Mouse (Mus musculus): ENCODE data around the gene Inip. TPM values are rescaled to one million over a fixed set of nuclear protein-coding genes. Genes with fewer than 3 reads are reported as not detected.

The Inip gene
- polyA plus RNA-seq, 1 experiment: 7.7 TPM

GRCm38 (mm10) chr4:59782853-59783684 is 18.3 kb downstream of the Inip start:
- under 1% methylated on average over 47 of the region's 47 CpGs for WGBS
- no peak for DNase-seq (ENCODE audit: low read depth, low spot score)

GRCm38 (mm10) chr4:59780568-59780967 is 20.8 kb downstream of the Inip start:
- 7% methylated on average over 1 of the region's 1 CpGs for WGBS
- DNase-seq (ENCODE audit: low read depth, low spot score): no peak

- DNase-seq (ENCODE audit: low read depth, low spot score): no peak
- 74% methylated on average over 3 of the region's 3 CpGs for WGBS
These were observed 23.6 kb downstream of the Inip start for GRCm38 (mm10) chr4:59777828-59778227.

- DNase-seq (ENCODE audit: low read depth, low spot score): no peak
- WGBS: 84% methylated on average over 17 of the region's 17 CpGs
These were observed 29.1 kb downstream of the Inip start for GRCm38 (mm10) chr4:59772171-59772879.

GRCm38 (mm10) chr4:59767717-59768116 is 33.7 kb downstream of the Inip start:
- no peak for DNase-seq (ENCODE audit: low read depth, low spot score)
- 76% methylated on average over 2 of the region's 2 CpGs for WGBS

GRCm38 (mm10) chr4:59765385-59766005 is 35.9 kb downstream of the Inip start:
- WGBS: 22% methylated on average over 7 of the region's 7 CpGs
- DNase-seq (ENCODE audit: low read depth, low spot score): no peak

GRCm38 (mm10) chr4:59764950-59765349 is 36.4 kb downstream of the Inip start:
- no peak for DNase-seq (ENCODE audit: low read depth, low spot score)
- 71% methylated on average over 7 of the region's 7 CpGs for WGBS

GRCm38 (mm10) chr4:59761365-59761729 is 40.0 kb downstream of the Inip start:
- DNase-seq (ENCODE audit: low read depth, low spot score): no peak

GRCm38 (mm10) chr4:59760636-59761364 is 40.6 kb downstream of the Inip start:
- 35% methylated on average over 10 of the region's 10 CpGs for WGBS
- no peak for DNase-seq (ENCODE audit: low read depth, low spot score)

More at GRCm38 (mm10) chr4:59761365-59761729, 40.0 kb downstream of the Inip start:
- WGBS: 37% methylated on average over 4 of the region's 4 CpGs

GRCm38 (mm10) chr4:59760016-59760415 is 41.4 kb downstream of the Inip start:
- DNase-seq (ENCODE audit: low read depth, low spot score): no peak
- 82% methylated on average over 4 of the region's 4 CpGs for WGBS

GRCm38 (mm10) chr4:59757452-59758435 is 43.6 kb downstream of the Inip start:
- DNase-seq (ENCODE audit: low read depth, low spot score): no peak
- WGBS: 83% methylated on average over 12 of the region's 12 CpGs

GRCm38 (mm10) chr4:59756332-59757082 is 44.9 kb downstream of the Inip start:
- WGBS: 77% methylated on average over 9 of the region's 9 CpGs

GRCm38 (mm10) chr4:59753491-59754140 is 47.8 kb downstream of the Inip start:
- 66% methylated on average over 13 of the region's 13 CpGs for WGBS
- no peak for DNase-seq (ENCODE audit: low read depth, low spot score)

More at GRCm38 (mm10) chr4:59756332-59757082, 44.9 kb downstream of the Inip start:
- DNase-seq (ENCODE audit: low read depth, low spot score): no peak

GRCm38 (mm10) chr4:59739882-59740281 is 61.5 kb downstream of the Inip start:
- DNase-seq (ENCODE audit: low read depth, low spot score): no peak
- 57% methylated on average over 2 of the region's 2 CpGs for WGBS

GRCm38 (mm10) chr4:59739321-59739720 is 62.1 kb downstream of the Inip start:
- DNase-seq (ENCODE audit: low read depth, low spot score): no peak
- 97% methylated on average over 4 of the region's 4 CpGs for WGBS

GRCm38 (mm10) chr4:59731544-59731943 is 69.8 kb downstream of the Inip start:
- WGBS: 95% methylated on average over 7 of the region's 7 CpGs
- no peak for DNase-seq (ENCODE audit: low read depth, low spot score)

- 56% methylated on average over 2 of the region's 2 CpGs for WGBS
- DNase-seq (ENCODE audit: low read depth, low spot score): no peak
These were observed 72.5 kb downstream of the Inip start for GRCm38 (mm10) chr4:59728839-59729238.

- WGBS: 68% methylated on average over 9 of the region's 9 CpGs
These were observed 73.5 kb downstream of the Inip start for GRCm38 (mm10) chr4:59727878-59728261.

More at GRCm38 (mm10) chr4:59727878-59728261, 73.5 kb downstream of the Inip start:
- no peak for DNase-seq (ENCODE audit: low read depth, low spot score)

Data from large intestine, adult 2 months (tissue).